Mouse (Mus musculus) adrenal gland, adult 18-20 months (tissue): ENCODE results near the gene Rtkn. TPM values are rescaled to one million over a fixed set of nuclear protein-coding genes. Genes with fewer than 3 reads are reported as not detected.
"Not testable (repeated sequence)": the region's sequence is repeated elsewhere in the genome, so short reads cannot be mapped to it uniquely, and the experiment has no call there.

ENCODE experiments used
- DNase-seq, 2 experiments: peaks; one replicate each; pipeline ENCODE4 v3.0.0; 2021 to 2022; ENCODE audit warnings: low spot score in 2 of 2
- total RNA-seq, 2 experiments: library from RNA; stranded (reverse); gene quantifications; 1 replicate in 1 of 2; 2 replicates in 1 of 2; pipeline ENCODE4 v1.2.3; 2021

Rtkn gene
- total RNA-seq, 2 experiments from 2014 or later, result 4.7 to 6.6 TPM

DNA sequence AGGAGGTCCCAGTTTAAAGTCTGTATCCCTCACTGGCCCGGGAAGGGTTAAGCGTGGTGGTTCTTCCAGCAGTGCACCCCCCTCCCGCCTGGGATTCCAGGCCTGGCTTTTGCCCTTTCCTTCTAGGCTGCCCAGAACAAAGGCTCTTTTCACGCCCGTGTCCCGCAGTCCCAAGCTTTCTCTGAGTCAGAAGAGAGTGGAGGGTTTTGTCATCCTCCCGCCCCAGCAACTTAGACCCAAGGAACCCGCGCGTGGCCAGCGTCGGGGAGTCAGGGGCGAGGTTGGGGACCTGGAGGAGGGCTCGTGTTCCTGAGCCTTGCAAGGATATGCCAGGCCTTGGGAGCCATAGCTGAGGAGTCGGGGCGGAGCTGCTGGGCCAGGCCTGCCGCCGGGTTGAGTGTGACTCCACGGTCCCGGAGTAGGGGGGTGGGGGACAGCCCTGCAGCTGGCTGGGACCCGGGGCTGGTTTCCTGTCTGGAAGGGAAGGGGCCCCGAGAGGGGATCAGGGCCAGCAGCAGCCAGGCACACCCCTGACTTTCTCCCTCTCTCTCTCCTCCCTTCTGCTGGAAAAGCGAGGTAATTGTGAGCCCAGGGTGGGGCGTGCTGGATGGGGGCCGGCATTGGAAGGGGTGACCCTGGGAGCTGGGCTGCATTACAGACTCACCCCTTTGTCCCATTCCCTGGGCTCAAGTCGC lies 1.8 kb downstream of the Rtkn start:
- peak; percentile 61 to 65 for DNase-seq

GRCm38 (mm10) chr6:83137576-83137950 lies 2.3 kb downstream of the Rtkn start:
- DNase-seq, result peak; percentile 84 to 88

- DNase-seq, result no peak
These were observed 2.8 kb downstream of the Rtkn start for GRCm38 (mm10) chr6:83138056-83138455.

GRCm38 (mm10) chr6:83140044-83140443 lies 4.8 kb downstream of the Rtkn start:
- DNase-seq, result no peak

GRCm38 (mm10) chr6:83141636-83142035 lies 6.4 kb downstream of the Rtkn start:
- DNase-seq, result no peak

- DNase-seq, result no peak
These were observed 7.0 kb downstream of the Rtkn start for GRCm38 (mm10) chr6:83142211-83142731.

GRCm38 (mm10) chr6:83142886-83143285 lies 7.6 kb downstream of the Rtkn start:
- no peak for DNase-seq

DNA sequence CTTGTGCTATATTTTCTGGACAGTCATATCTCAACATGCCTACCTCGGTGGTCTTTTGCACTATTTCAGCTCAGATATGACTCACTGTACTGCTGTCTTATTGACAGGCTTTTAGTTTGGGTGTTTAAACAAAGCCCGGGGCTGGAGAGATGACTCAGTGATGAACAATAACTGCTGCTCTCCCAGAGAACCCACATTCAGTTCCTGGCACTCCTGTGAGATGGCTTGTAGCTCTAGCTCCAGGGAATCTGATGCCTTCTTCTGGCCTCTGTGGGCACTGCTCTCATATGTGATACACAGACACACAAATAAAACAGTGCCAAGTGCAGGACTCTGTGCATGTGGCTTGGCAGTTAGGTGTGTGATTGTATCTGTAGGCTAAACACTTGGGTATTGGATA lies 9.9 kb downstream of the Rtkn start:
- DNase-seq, result no peak

DNA sequence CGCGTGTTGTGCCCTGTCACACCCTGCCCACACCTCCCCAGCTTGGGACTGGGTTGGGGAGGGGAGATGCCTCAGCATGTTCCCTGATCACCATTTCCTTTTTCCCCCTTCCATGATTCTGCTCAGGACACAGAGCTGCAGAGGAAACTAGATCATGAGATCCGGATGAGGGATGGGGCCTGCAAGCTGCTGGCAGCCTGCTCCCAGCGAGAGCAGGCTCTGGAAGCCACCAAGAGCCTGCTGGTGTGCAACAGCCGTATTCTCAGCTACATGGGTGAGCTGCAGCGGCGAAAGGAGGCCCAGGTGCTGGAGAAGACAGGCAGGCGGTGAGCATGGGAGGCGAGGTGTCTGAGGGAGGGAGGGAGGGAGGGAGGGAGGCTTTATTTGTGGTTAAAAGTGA lies 10.5 kb downstream of the Rtkn start:
- DNase-seq, result no peak

DNA sequence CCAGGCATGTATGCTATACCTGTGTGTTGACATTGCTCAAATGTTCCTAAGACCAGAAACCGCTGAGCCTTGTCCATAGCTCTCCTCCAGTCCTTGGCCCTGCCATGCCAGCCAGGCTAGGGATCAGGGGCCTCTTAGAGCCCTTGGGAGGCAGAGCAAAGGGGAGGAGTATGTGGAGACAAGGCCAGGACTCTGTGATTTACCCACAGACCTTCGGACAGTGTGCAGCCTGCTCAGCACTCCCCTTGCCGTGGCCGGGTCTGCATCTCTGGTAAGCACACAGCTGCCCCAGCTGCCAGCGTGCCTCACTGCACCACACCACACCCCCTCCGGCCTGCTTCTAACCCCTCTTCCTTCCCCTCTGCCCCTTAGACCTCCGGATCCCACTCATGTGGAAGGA lies 12.0 kb downstream of the Rtkn start:
- no peak for DNase-seq

DNA sequence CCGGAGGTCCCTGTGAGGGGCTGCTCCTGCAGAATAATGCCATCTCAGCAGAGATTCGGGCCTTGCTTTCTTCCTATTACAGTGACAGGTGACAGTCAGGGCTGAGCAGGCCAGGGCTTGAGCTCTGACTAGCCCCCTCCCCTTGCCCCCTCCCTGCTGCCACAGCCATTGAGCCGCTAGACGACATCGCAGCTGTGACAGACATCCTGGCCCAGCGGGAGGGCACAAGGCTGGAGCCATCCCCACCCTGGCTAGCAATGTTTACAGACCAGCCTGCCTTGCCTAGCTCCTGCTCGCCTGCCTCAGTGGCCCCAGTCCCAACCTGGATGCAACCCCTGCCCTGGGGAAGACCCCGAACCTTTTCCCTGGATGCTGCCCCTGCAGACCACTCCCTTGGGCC lies 16.5 kb downstream of the Rtkn start:
- DNase-seq, result no peak

DNA sequence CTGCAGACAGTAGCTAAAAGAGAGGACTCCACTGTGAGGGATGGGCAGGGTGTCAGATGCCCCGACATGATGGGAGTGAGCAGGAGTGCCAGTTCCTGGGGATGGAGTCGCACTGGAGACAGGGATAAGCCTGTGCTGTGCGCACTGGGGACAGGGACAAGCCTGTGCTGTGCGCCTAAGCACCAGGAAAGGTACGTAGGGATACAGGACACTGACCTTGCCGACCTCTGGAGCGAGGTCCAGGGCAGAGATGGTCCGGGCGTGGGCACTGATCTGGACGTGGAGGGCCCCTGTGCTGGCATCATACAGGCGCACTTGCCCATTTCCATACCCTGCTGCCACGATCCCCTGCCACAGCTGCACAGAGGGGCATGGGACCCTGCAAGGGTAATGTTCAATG lies 17.8 kb downstream of the Rtkn start:
- no peak for DNase-seq

DNA sequence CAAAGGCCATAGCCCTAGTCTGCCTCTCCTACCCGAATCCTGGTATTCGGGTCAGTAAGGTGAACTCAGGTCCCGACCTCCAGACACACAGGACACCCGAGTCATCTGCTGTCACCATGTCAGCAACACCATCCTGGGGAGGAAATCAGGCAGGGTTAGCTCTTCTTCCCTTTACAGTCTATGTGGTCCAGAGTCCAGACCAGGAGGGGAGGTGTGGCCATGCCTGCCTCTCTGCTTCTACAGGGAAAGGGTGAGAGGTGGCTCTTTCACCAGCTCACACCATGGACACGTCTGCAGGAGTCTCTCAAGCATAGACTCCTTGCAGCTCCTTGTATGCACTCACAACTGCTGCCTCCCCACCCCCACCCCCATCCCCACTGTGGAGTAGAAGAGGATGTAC lies 18.2 kb downstream of the Rtkn start:
- no peak for DNase-seq

DNA sequence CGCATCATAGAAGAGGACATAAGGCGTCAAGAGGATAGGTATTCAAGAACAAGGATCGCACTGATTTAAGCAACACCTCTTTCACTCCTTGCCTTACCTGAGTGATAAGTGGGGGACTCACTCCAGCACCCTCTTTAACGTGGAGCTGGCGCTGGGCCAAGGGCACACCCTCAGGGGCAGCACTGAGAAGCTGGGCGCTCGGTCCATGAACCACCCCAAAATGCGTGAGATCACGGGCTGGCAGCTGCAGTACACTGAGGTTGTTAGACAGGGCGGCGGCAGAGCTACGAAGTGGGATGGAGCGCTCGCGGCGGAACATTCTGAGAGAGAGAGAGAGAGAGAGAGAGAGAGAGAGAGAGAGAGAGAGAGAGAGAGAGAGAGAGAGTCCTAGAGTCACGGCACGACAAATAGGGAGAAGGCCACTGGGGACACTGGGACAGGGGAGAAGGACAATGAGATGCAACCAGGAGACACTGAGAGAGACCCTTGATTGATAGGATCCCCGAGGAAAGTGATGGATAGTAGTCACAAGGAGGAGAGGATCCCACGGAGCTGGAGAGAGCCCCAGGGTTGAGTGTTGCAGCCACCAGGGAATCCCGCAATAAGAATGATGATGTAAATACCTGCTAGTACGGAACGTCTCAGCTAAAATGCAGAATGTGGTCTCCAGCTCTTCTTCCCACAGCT lies 20.4 kb downstream of the Rtkn start:
- no peak for DNase-seq

DNA sequence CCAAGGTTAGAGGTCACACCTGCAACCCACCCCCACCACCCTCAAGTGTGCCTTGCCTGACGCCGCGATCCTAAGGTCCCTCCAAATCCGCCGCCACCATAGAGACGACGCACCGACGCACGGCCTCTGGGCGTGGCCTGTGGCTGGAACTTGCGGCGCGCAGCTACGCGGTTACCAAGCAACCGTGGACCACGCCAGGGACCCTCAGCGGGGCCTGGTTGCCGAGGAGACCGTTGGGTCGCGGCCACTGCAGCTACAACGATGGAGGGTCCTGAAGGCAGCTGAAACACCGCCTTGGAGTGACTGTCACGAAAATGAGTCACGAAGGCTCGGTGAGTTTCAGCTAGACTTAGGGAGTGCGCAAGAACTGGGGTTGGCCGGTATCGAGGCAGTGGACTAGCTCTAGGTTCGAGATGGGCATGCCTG lies 21.0 kb downstream of the Rtkn start, which contains the start of the genes Wdr54 and 1700003E16Rik:
TSS of gene Wdr54 (minus strand) at position 139 of the 426 bp plus-strand sequence.
TSS of gene 1700003E16Rik (plus strand) at position 146 of the 426 bp plus-strand sequence.
- DNase-seq, result peak; percentile 48 to 54

GRCm38 (mm10) chr6:83159456-83159855 lies 24.2 kb downstream of the Rtkn start:
- DNase-seq, result not testable (repeated sequence)

- DNase-seq, result no peak
These were observed 26.2 kb downstream of the Rtkn start for GRCm38 (mm10) chr6:83161442-83161841.

GRCm38 (mm10) chr6:83161921-83162641 lies 26.8 kb downstream of the Rtkn start:
- DNase-seq, result peak; percentile 43 to 45

DNA sequence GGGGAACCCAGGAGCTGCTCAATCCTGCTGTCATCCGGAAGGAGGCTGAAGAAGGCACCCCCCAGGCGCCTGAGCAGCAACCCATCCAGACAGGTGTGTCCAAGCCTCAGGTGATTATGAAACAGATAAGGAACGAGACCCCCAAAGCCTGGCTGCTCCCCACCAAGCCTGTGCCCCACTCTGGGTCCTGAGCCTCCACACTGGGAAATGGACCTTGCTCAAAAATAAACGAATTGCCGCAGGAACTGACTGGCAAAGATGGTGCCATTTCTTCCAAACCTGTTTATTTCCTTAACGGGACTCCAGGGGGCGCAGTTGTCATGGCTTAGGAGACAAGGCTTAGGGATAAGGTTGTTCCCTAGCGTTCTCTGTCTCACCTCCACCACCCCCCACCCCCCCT lies 27.4 kb downstream of the Rtkn start:
- peak; percentile 53 to 58 for DNase-seq

GRCm38 (mm10) chr6:83165026-83165606 lies 29.9 kb downstream of the Rtkn start:
- DNase-seq, result no peak

DNA sequence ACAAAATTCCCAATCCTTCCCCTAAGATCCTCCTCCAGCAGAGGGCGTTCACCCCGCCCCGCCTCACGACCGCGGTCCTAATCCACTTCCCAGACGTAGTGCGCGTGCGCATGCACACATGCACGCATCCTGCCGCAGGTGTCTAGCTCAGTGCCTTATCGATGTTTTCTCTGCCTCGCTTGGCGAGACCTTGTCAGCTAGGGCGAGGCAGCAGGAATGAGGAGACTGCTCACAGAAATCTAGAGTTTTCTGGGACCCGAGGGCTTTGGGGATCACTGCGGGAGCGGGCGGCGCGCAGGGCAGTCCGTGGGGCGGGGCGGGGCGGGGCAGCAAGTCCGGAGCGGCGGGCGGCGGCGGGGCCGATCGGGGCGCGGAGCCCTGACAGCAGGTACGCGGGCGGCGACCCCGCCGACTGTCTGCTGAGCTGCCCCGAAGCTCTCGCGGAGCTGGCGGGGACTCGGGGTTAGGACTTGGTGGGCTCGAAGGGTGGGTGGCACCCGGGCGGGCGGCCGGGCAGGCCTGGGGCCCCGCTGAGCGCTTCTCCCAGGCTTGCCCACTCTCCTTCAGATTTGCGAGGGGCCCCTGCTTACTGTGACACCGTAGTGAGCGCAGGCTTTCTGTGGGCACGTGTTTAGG lies 30.5 kb downstream of the Rtkn start, which contains the start of gene Dctn1:
TSS of gene Dctn1 (plus strand) at position 314 of the 636 bp plus-strand sequence.
- peak; percentile 93 for DNase-seq
